Mouse (Mus musculus) heart, postnatal 10 days (tissue): ENCODE results near the gene Pabpc4. TPM values are rescaled to one million over a fixed set of nuclear protein-coding genes. Genes with fewer than 3 reads are reported as not detected.
"Not testable (repeated sequence)": the region's sequence is repeated elsewhere in the genome, so short reads cannot be mapped to it uniquely, and the experiment has no call there.

Experiments
- DNase-seq, 2 experiments: peaks; one replicate each; pipeline ENCODE4 v3.0.0; 2021
- intact Hi-C: fragments of 180-260 bp; cut with DNase I; formaldehyde crosslinking; loops from one replicate; pipeline ENCODE4 v1.15.1; 2025
- total RNA-seq, 2 experiments: library from RNA; stranded (reverse); gene quantifications; 2 replicates each; pipeline ENCODE4 v1.2.3; 2021

Gene Pabpc4
- total RNA-seq, 2 experiments from 2014 or later: 259 to 282 TPM

- DNase-seq: no peak
- intact Hi-C loops: no loop called here
Observed at GRCm38 (mm10) chr4:123246651-123247050, 15.5 kb upstream of the Pabpc4 start.

- intact Hi-C loops: no loop called here
- DNase-seq: peak; percentile 79 to 81
Observed at GRCm38 (mm10) chr4:123247147-123247880, 14.8 kb upstream of the Pabpc4 start.

DNA sequence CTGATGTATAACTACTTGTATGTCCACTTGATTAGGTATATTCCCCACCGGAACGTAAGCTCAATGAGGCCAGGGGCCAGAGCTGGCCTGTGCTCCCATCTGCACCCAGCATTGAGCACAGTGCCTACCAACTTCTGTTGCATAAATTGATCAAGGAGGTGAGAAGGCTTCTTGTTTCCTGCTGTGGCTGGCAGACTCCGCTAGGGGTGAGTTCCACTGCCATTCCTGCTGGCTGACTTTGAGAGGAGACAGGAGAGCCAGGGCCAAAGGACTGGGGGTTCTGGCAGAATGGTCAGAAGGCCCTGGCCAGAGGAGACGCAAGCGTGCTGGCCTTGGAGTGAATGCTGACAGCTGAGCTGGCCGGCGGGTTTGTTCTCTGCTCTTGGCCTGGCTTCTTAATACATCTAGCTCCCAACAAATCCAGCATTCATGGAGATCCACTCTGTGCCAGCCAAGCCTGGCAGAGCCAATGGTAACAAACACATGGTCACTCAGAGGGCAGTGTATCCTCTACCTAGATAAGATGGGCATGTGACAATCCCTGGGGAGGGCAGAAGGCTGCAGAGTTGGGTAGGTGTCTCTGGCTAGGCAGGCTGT is 13.1 kb upstream of the Pabpc4 start:
- DNase-seq: peak; percentile 91 to 92
- intact Hi-C loops: no loop called here

DNA sequence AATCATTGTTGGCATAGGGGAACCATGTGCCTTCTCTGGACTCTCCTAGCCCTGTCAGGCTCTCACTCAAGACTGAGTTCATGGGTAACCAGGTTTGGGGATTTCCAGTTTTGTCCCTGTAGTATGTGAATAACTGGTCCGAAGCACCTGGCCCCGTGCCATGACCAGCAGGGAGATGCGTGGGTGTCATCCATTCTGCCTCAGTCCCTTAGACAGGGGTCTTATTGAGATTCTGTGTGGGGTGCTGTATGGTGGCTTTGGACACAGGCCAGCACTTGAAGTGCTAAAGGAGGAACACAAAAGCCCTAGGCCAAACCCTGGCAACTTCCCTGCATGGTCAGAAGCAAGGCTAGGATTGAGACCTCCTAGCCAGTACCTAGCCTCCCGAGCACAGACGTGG is 9.9 kb upstream of the Pabpc4 start:
- DNase-seq: peak in 1 of 2 experiments; percentile 47
- intact Hi-C loops: no loop called here

DNA sequence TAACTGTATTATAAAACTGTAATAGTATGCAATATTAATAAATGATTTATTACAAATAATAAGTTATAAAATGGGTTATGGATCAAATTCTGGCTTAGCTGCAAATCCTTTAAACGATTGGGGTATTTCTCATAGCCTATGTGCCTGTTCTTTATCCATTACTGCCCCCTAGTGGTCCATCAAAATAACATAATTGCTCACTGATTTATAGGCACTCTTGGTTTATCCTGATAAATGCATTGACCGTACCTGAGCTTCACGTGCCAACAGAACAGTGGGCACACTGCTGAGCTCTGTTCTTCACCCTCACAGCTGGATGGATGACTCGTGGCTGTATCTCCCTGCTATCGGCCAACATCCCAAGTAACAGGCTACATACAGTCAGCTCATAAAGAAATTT is 7.5 kb upstream of the Pabpc4 start:
- intact Hi-C loops: loop anchor here (1.0 kb wide), 2 partner anchors 35 to 99 kb away; no protein-coding TSS in a partner anchor
- peak; percentile 36 to 66 for DNase-seq

DNA sequence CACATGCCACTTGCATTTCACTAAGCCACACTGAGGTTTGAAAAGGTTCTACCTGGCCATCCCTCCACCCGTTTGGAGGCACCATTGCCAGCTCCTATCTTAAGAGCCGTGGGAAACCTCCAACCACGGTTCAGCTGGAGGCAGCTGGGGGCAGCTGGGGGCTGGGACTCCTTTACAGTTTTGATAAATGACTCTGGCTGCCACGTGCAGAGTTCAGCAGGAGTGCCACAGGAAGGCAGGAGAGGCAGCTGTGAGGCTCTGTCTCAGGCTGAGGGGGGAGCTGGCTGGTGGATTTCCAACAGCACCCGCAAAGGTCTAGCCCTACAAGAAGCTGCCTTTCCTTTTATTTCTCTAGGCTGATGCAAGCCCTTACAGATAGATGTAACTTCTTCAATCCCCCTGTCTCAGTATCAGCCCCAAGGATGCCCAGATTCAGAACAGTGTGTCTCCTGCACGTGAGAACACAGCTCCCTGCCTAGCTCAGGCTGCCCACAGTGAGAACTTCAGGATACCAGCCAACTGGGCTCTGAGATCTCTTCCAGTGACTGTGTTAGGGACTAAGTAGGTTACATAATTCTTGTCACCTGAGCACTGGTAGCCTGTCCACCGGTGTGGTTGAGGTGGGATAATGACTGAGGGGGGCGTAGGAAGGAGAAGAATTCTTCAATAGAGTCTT is 1.9 kb upstream of the Pabpc4 start:
- intact Hi-C loops: no loop called here
- peak; percentile 31 to 43 for DNase-seq

DNA sequence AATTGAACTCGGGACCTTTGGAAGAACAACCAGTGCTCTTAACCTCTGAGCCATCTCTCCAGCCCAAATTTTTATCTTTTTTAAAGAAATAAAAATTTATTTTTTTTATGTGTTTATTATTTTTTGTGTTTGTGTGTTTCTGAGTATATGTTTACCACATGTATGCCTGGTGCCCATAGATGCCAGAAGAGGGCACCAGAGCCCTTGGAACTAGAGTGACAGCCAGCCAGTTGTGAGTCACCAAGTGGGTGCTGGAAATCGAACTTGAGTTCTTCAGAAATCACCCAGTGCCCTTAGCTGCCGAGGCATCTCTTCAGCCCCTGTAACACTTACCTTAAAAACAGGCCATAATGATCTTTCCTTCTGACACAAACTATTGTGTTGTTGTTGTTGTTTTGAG is 8.9 kb downstream of the Pabpc4 start:
- intact Hi-C loops: no loop called here
- DNase-seq: no peak

GRCm38 (mm10) chr4:123280117-123280516 is 18.0 kb downstream of the Pabpc4 start:
- no peak for DNase-seq
- intact Hi-C loops: no loop called here

- peak; percentile 94 for DNase-seq
- intact Hi-C loops: no loop called here
Observed at GRCm38 (mm10) chr4:123282500-123282899, 20.3 kb downstream of the Pabpc4 start.

GRCm38 (mm10) chr4:123282915-123283674 is 20.9 kb downstream of the Pabpc4 start:
- DNase-seq: peak; percentile 56 to 58
- intact Hi-C loops: not testable (repeated sequence)

GRCm38 (mm10) chr4:123283675-123284064 is 21.5 kb downstream of the Pabpc4 start:
- intact Hi-C loops: not testable (repeated sequence)
- DNase-seq: peak; percentile 56 to 66

- peak in 1 of 2 experiments; percentile 43 for DNase-seq
- intact Hi-C loops: no loop called here
Observed at GRCm38 (mm10) chr4:123284731-123285624, 22.8 kb downstream of the Pabpc4 start.

DNA sequence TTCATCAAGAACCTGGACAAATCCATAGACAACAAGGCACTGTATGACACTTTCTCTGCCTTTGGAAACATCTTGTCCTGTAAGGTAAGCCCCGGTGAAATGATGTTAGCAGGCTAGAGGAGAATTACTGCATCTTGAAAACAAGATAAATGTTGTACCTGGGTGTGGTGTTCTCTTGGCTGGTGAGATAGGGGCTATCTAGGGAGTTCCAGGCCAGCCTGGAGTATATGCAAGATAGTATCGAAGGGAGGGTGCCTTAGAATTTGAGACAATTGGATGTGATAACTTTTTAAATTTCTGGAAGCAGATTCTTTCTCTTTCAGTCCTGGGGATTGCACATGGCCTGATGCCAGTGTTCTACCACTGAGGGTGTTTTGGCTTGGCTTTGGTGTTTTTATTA is 24.6 kb downstream of the Pabpc4 start:
- intact Hi-C loops: no loop called here
- no peak for DNase-seq

DNA sequence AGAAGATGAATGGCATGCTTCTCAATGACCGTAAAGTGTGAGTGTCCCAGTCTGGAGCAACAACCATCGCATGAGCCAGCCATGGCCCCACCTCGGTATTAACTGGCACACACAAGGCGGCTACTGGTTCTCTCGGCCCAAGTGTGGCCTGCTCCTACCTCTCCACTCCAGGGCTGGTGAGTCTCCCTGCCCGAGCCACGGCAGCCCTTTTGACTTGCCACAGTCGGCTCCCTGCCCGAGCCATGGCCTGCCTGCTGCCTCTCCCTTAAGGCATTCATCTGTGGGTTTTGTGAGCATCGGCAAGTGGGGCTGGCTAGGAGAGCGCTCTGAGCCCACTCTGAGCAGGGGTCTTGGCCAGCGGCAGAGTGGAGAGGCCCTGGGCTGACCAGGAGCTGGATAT is 26.9 kb downstream of the Pabpc4 start:
- intact Hi-C loops: no loop called here
- DNase-seq: no peak

GRCm38 (mm10) chr4:123292390-123292789 is 30.2 kb downstream of the Pabpc4 start:
- intact Hi-C loops: no loop called here

DNA sequence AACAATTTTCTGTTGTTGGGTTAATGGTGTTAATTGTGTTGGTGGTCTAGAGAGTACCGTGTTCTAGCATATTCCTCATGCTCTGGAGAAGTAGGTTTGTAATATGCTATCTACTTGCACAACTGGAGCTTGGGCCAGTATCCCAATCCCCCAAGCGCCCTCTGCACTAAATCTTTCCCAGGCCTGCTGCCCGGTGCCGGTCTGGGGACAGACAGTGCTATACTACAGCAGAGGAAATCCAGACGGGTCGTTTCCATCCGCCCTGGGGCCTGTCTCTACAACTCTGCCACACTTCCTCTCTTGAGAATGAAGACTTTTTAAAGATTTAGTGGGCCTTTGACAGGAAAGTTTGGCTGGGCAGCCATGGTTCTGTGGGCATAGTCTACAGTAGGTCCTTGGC is 30.8 kb downstream of the Pabpc4 start:
- DNase-seq: no peak
- intact Hi-C loops: no loop called here

More at GRCm38 (mm10) chr4:123292390-123292789, 30.2 kb downstream of the Pabpc4 start:
- DNase-seq: no peak

DNA sequence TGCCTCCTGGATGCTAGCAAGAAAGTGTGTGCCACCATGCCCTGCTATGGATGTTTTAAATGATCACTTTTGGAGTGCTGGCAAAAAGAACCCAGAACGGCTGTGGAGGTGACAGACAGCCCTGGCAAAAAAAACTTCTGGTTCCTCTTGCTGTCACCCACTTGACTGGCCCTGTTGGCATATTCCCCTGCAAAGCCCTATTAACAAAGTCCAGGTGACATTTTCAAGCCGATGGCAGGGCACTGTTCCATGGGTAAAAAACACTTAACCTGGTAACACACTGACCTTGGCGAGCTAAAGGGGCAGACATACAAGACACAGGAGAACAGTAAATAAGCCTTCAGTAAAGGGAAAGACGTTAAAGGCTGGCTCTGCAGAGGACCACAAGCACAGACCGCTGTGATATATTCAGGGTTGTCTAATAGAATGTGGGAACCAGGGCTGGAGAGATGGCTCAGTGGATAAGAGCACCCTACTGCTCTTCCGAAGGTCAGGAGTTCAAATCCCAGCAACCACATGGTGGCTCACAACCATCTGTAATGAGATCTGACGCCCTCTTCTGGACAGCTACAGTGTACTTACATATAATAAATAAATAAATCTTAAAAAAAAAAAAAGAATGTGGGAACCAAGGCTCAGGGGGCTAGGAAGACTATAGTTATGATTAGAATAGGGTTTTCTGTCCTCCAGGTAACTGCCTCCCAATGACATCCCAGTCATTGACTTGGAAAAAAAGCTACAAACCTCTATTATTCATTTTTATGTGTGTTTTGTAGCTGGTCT is 31.7 kb downstream of the Pabpc4 start:
- intact Hi-C loops: no loop called here
- DNase-seq: no peak

DNA sequence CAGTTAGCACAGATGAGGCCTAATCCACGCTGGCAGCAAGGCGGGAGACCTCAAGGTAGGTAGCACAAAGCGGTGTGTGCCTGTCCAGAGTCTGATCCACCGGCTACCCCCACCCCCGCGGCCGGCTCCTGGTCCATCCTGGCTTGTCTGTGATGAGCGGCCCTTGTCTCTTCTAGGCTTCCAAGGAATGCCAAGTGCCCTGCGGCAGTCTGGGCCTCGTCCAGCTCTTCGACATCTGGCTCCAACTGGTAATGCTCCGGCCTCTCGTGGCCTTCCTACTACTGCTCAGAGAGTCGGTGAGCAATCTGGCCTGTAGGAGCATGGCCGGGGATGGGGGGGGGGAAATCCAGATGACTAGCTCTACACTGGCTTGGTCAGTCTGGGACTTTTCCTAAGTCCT is 32.9 kb downstream of the Pabpc4 start:
- DNase-seq, intact Hi-C loops: not testable (repeated sequence)

DNA sequence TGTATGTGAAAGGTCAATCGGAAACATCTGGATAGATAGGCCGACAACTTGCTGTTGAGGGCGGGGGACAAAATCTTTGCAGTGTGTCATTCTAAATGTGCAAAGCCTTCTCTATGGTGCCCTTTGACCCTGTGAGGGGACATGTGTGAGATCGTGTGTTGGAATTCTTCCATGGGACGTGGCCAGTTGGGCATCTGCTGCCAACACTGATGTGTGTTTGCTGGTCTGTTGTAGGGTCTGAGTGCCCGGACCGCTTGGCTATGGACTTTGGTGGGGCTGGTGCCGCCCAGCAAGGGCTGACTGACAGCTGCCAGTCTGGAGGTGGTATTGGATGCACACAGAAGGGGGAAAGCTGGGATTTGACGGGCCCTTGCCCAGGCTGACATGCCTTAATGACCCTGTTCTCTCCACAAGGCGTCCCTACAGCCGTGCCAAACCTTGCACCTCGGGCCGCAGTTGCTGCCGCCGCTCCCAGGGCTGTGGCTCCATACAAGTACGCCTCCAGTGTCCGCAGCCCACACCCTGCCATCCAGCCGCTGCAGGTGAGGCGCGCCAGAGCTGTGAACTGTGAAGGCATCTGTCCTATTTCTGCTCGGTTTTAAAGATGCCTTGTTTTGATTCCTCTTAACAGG is 33.5 kb downstream of the Pabpc4 start:
- intact Hi-C loops: no loop called here
- no peak for DNase-seq
